Mouse (Mus musculus) frontal cortex, postnatal 25 days (tissue): ENCODE results near the gene Cxcr2.

ENCODE experiments used
- DNase-seq, 2 experiments: peaks; one replicate each; pipeline ENCODE4 v3.0.0; 2022; ENCODE audit warnings: low spot score in 2 of 2

Cxcr2 gene

GRCm38 (mm10) chr1:74153461-74154184 is at the start of gene Cxcr2:
Cxcr2 (plus strand) TSS chr1:74153989.
- DNase-seq: no peak

DNA sequence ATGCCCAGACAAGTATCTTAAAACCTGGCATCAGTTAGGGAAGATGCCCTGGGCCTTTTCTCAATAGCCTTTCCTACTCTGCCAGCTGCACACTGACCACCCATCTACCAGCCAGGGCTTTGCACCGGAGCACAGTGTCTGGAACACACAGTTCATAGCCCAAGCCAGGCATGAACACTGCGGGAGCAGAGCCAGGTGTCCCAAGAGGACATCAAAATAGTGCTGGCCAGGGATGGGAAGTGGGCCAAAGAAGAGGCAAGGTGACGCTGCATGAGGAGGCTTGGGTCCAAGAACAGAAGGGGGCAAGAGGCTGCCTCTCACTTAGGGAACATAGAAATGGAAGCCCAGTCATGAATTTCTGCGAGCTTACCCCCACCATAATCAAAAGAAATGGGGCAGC is 48.1 kb upstream of the Cxcr2 start:
- DNase-seq: no peak

DNA sequence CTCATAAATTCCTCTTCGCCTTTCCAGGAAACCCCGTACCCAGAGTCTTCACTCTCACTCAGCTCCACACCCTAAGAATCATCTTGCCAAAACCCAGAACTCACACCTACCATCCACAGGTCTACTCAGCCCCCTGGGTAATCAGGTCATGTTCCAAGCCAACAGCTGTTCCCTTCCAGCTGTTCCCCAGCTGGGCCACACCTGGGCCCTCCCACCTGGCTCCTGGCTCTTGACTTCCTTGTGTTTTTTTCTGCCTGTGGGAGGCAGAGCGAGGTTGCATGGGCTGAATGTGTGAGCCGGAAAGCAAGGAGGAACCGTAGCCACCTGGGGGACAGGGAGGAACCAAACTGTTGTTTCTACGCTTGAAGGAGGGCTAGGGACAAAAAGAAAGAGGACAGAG is 47.6 kb upstream of the Cxcr2 start:
- no peak for DNase-seq

DNA sequence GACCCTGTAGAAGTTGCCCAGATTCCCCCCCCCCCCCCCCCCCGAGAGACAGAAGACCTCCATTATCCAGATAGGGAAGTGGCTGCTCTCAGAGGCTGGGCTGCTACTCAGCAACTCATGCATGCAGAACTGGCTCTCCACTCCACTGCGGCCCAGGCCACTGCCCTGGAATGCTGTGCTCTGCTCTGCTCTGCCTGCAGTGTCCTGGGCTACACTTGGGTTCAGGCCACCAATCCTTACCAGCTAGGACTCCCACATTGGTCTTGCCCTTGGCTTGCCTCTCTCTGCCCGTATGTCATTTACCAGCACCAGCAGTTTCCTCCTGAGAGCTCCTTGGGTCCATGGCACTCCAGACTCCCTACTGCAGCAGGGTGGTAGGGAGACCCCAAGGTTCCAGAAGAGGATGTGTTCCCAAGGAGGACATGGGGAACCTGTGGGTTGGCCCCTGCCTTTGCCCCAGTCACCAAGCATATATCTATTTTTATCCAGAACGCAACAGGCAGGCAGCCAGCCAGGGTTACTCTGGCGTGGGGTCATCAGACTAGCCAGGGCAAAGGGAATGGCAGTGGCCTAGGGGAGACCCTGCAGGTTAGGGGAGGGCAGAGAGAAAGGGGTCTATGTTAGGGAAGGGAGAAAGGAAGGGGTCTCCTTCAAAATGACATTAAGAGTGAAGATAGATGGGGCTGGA is 45.7 kb upstream of the Cxcr2 start:
- no peak for DNase-seq

- DNase-seq: no peak
These were observed 44.1 kb upstream of the Cxcr2 start for GRCm38 (mm10) chr1:74109670-74110069.

GRCm38 (mm10) chr1:74110932-74111695 is 42.7 kb upstream of the Cxcr2 start:
- DNase-seq: no peak

DNA sequence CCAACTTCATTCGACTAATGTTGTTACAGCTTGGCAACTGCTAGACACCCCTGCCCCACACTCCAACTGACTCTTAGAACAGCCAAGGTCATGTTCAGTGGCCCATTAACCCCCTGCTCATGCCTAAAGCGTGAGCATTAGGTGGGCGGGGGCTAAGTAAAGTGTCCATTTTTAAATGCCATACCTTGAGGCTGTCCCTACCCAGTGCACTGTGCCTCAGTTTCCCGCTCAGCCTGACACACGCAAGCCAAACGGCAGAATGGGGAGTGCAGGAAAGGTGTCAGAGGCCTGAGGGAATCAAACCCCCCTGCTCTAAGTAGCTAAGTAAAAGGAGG is 42.1 kb upstream of the Cxcr2 start:
- DNase-seq: no peak

- DNase-seq: no peak
These were observed 40.7 kb upstream of the Cxcr2 start for GRCm38 (mm10) chr1:74113071-74113470.

DNA sequence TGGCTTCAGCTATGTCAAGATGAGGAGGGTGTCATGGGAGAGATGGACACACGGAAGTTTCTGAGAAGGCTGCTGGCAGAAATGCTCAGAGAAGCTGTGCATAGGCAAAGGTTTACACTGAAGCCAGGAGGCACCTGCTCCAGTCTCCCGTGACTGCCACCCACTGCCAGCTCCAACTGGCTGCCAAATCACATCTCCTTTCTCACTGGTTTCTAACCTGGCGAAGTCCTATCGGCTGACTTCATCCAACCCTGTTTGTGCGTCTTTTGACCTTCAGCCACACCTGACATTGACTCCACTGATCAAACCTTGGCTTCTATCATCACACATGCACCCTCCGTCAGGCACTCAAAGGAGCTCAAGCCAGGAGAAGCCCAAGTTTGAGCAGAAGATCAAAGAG is 35.9 kb upstream of the Cxcr2 start:
- DNase-seq: no peak

DNA sequence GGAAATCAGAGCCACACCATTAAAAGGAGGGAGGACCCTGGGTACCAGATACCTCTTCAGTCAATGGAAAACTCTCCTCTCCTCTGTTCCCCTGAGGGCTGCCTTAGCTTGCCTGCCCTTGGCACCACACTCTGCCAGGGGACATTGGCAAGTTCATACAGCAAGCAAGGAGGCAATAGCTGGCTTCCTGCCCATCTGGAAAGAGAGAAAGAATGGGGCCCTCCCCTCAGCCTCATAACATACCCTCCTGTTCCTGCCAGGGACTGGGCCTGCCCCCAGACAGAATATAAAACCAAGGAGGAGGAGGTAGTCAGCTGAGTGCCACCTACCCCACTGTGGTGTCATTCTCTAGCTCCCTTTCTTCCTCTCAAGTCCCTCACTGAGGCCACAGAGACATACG is 34.7 kb upstream of the Cxcr2 start:
- no peak for DNase-seq

DNA sequence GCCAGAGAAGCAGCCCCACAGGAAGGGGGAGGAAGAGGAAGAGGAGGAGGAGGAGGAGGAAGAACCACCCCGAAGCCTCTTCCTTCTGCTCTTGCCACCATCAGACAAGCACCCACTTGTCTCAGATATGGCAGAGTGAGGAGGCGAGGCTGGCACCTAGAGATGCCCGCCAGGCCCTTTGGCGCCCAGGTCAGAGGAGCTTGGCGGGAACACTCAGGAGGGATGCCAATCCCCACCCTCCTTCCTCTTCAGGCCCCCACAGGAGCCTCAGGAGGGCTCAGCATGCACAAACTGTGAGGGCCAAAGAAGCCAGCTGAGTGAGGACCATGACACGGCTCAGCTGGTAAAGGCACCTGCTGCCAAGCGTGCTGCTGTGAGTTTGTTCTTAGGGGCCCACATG is 32.7 kb upstream of the Cxcr2 start:
- no peak for DNase-seq

DNA sequence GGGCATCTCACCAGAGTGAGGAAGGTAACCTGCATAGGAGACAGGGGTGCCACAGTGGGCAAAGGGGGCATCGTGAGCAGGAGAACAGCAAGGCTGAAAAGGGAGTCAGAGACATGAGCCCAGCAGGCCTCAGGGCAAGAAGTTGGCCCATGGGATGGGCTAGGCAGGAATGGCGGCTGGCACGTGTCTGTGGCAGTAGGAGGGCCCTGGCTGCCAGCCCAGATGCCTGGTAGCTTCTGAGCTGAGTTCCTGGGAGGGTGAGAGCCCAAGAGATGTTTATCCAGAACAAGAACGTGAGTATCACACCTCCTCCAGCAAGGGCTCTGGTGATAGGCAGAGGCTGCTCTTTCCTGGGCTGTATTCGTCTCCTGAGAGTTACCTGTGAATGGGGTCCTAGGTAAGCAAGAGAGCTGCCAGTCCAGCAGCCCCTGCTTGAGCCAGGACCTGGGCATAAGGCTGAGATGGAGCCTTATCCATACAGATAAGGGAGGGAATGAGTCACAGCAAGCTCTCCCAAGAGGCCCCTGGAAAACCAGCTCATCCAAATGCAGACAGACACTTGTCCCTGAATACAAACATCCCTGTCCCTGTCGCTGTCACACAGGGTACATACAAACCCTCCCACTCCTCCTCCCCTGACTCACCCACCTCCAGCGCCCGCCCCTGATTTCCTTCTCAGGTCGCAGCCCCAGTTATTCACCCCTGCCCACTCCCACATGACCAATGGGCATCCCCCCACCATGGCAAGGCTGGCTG is 31.8 kb upstream of the Cxcr2 start:
- DNase-seq: peak; percentile 36 to 40

DNA sequence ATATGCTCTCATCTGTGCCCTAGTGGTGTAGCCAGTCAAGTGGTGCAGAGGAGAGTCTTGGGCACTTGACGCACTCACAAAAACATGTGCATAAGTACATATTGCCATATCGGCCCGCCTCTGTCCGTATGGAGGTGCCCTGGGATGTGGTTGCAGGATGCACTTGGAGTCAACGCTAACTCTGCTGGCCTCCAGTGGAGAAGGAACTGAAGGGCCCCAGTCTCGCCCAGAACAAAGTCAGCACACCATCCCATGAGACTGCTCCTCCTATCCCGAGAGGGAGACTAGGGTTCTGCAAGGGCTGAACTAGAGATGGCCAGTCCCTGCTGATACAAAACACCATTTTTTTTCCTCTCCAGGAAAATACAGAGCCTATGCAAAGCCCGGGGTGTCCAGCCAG is 30.6 kb upstream of the Cxcr2 start:
- no peak for DNase-seq

DNA sequence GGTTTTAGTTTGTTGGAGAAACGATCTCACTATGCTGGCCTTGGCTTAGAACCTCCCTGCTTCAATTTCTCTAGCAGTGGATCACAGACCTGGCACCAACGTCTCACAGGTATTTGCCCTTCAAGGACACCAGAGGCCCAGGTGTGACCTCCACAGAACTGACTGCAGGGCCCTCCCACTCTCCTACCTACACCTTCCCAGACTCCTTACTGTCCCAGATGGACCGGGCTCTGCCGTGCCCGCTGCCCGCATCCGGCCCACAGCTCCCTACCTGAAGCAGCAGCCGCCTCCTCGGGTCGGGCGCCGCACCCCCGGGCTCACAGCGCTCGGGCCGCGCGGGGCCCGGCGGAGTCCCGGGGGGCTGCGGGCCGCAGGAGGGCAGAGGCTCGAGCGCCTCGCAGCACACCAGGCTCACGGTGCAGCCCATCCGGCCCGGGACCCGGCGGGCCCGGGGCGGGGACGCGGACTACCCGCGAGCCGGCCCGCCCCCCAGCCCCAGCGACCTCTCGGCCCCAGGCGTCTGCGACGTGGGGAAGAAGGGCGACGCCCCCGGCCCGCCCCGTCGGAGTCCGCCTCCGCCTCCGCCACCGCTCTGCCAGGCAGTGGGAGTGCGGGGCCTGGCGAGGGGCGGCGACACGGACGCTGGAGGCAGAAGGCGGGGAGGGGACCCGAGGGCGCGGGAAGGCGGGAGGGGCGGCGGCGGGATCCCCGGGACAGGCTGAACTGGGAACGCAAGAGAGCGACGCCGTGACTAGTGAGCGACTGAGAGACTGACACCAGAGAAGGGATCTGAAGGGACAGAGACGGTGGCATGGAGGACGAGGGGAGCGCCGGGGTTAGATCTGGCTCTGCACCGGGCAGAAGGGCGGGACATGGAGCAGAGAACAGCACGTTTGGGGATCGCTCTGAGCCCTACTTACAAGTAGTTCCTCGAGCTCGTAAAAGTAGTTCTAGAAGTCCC is 29.5 kb upstream of the Cxcr2 start, which contains the start of gene Tns1:
Gene Tns1, minus strand, starts transcription at position 429 of the 961 bp plus-strand sequence.
- no peak for DNase-seq

- peak; percentile 21 to 64 for DNase-seq
These were observed 28.7 kb upstream of the Cxcr2 start, which contains the start of gene Rufy4 for GRCm38 (mm10) chr1:74124991-74125552. Rufy4 (plus strand) TSS chr1:74125541.

- no peak for DNase-seq
These were observed 22.7 kb upstream of the Cxcr2 start for GRCm38 (mm10) chr1:74130883-74131659.

GRCm38 (mm10) chr1:74132011-74132410 is 21.8 kb upstream of the Cxcr2 start:
- DNase-seq: no peak

- DNase-seq: no peak
These were observed 19.8 kb upstream of the Cxcr2 start for GRCm38 (mm10) chr1:74133954-74134353.

DNA sequence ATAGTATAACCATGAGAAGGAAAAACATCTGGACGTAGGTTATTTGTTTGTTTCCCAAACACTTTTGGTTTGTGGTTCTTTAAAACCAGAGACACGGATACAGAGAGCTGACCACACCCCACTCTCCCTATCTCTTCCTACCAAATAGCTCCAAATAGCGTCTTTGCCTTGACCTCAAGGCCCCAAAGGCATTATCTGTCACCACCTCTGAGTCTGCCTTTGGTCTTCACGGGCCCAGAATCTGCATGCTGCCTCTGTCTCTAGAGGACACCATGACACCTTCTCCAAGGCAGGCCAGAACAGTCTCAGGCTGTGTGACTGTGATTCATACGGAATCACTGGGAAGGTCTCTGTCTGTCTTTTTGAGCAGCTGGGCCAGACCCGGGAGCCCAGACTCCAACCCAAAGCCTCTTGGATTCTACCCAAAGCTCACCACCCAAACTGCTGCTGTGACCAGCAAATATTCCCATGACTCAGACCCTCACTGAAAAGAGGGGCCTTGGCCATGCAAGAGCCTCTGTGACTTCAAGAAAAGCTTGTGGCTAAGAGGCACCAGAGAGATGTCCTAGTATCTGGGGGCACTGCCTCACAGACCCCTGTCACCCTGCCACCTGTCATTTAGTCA is 18.4 kb upstream of the Cxcr2 start:
- DNase-seq: no peak
